Mouse (Mus musculus) heart, adult 2 months (tissue): Measurements from ENCODE around the gene Pelo.

ENCODE experiments used
- CTCF ChIP-seq: fragments of 200-600 bp; IDR thresholded peaks from 2 replicates; pipeline ENCODE4 v1.8.1; 2022; ENCODE audit warnings: antibody characterized with exemption, mild to moderate bottlenecking, moderate library complexity
- POLR2A ChIP-seq: fragments of 200-500 bp; IDR thresholded peaks from 2 replicates; pipeline ENCODE4 v1.6.1; 2011; ENCODE audit warnings: mild to moderate bottlenecking, low read depth, low read length, control low read depth; ENCODE audit not compliant: insufficient read depth

DNA sequence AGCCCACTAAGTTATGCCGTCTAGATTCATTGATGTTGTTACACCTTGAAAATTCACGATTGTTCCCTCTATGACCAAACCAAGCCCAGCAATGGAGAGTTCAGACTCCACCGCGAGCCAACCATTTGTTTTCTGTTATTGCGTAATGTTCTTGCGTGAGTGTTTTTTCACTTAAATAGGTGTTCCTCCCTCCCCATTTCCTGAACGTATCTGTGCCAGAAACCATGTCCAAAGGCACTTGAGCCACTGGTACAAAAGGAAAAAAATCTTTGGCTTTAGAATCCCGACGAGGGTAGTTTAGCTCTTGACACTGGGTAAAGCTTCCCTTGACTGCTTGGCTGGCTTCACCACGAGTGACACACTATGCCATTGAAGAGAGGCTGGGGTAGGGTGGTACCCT, 16.2 kb upstream of the Pelo start:
- TF ChIP-seq POLR2A (peak; percentile 41; the same call in 1 of the 2 replicates), CTCF (no peak)
